Mouse (Mus musculus) hematopoietic stem cell, adult 5-6 weeks (primary cell): ENCODE measurements at regions not wholly inside any gene's neighbourhood (a gene's known extent, or its start where the extent isn't known, plus 50 kb on each side); places are given as distances from the start of the nearest gene placed in this dataset.

Experiments
- ATAC-seq, 2 experiments: fragments of 125-278 bp in 1 of 2; replicated peaks in 1 of 2; 2 replicates each; pipeline ENCODE4 v1.8.0; 2016 to 2017; ENCODE audit warnings: inconsistent platforms in 2 of 2, mild to moderate bottlenecking in 2 of 2, moderate number of reproducible peaks in 2 of 2, low read depth in 1 of 2, moderate TSS enrichment in 1 of 2; ENCODE audit not compliant: low FRiP score in 2 of 2, poor library complexity in 2 of 2, severe bottlenecking in 2 of 2, insufficient read depth in 1 of 2, low TSS enrichment in 1 of 2

GRCm38 (mm10) chr17:89592826-89593225, 317.4 kb downstream of the Gm10184 start:
- ATAC-seq, result no peak

- no peak for ATAC-seq
These were observed 350.7 kb downstream of the Gm10184 start for GRCm38 (mm10) chr17:89559506-89559905.

GRCm38 (mm10) chr17:89554754-89555153, 354.3 kb upstream of the Fshr start:
- no peak for ATAC-seq

- no peak for ATAC-seq
These were observed 353.1 kb upstream of the Fshr start for GRCm38 (mm10) chr17:89553597-89553996.

GRCm38 (mm10) chr17:89550758-89551157, 350.3 kb upstream of the Fshr start:
- ATAC-seq, result no peak

- ATAC-seq, result no peak
These were observed 321.4 kb upstream of the Fshr start for GRCm38 (mm10) chr17:89521912-89522311.

- no peak for ATAC-seq
These were observed 318.9 kb upstream of the Fshr start for GRCm38 (mm10) chr17:89519413-89519812.

GRCm38 (mm10) chr17:89505288-89505687, 304.8 kb upstream of the Fshr start:
- ATAC-seq, result no peak

- no peak for ATAC-seq
These were observed 293.1 kb upstream of the Fshr start for GRCm38 (mm10) chr17:89493547-89493946.

GRCm38 (mm10) chr17:89466486-89466885, 266.0 kb upstream of the Fshr start:
- no peak for ATAC-seq

GRCm38 (mm10) chr17:89465883-89466282, 265.4 kb upstream of the Fshr start:
- ATAC-seq, result no peak

GRCm38 (mm10) chr17:89460438-89460837, 260.0 kb upstream of the Fshr start:
- no peak for ATAC-seq

GRCm38 (mm10) chr17:89454301-89454700, 253.8 kb upstream of the Fshr start:
- ATAC-seq, result no peak

GRCm38 (mm10) chr17:89450724-89451123, 250.2 kb upstream of the Fshr start:
- peak; percentile 95 to 97 for ATAC-seq

GRCm38 (mm10) chr17:89449391-89449790, 248.9 kb upstream of the Fshr start:
- ATAC-seq, result no peak

- no peak for ATAC-seq
These were observed 233.8 kb upstream of the Fshr start for GRCm38 (mm10) chr17:89434288-89434687.

- no peak for ATAC-seq
These were observed 209.6 kb upstream of the Fshr start for GRCm38 (mm10) chr17:89410026-89410425.

GRCm38 (mm10) chr17:89405589-89405988, 205.1 kb upstream of the Fshr start:
- ATAC-seq, result no peak

- no peak for ATAC-seq
These were observed 156.8 kb upstream of the Fshr start for GRCm38 (mm10) chr17:89357241-89357640.
